Mouse (Mus musculus) C2C12 (cell line): ENCODE results near the gene Syne2. TPM values are rescaled to one million over a fixed set of nuclear protein-coding genes. Genes with fewer than 3 reads are reported as not detected.

Experiments used
- H3K27me3 ChIP-seq: one replicate; pipeline ENCODE4 v1.6.1; 2011; ENCODE audit not compliant: control insufficient read depth, insufficient read depth, insufficient read length
- H3K36me3 ChIP-seq: one replicate; pipeline ENCODE4 v1.6.1; 2011; ENCODE audit not compliant: control insufficient read depth, insufficient read depth
- H3K4me3 ChIP-seq: one replicate; pipeline ENCODE4 v1.5.1; 2011; ENCODE audit warnings: mild to moderate bottlenecking, control low read depth; ENCODE audit not compliant: poor library complexity, insufficient read depth, severe bottlenecking
- H3K79me2 ChIP-seq: one replicate; pipeline ENCODE4 v1.6.1; 2011; ENCODE audit not compliant: control insufficient read depth, insufficient read depth
- H3K79me3 ChIP-seq: one replicate; pipeline ENCODE4 v1.6.1; 2011; ENCODE audit warnings: low read depth, control low read depth
- H3ac ChIP-seq: one replicate; pipeline ENCODE3; 2011; ENCODE audit warnings: low read depth; ENCODE audit not compliant: control insufficient read depth, insufficient read length
- CEBPB ChIP-seq: IDR thresholded peaks from one replicate; pipeline ENCODE4 v1.6.1; 2011; ENCODE audit warnings: low read depth, mild to moderate bottlenecking, control low read depth, moderate library complexity
- CTCF ChIP-seq: IDR thresholded peaks from one replicate; pipeline ENCODE4 v1.5.1; 2011; ENCODE audit not compliant: control insufficient read depth, insufficient read depth, insufficient read length
- FOSL1 ChIP-seq: IDR thresholded peaks from one replicate; pipeline ENCODE4 v1.8.0; 2011; ENCODE audit warnings: mild to moderate bottlenecking, low read length; ENCODE audit not compliant: poor library complexity, insufficient read depth, severe bottlenecking
- MAX ChIP-seq: IDR thresholded peaks from one replicate; pipeline ENCODE4 v1.6.1; 2011; ENCODE audit warnings: mild to moderate bottlenecking, control low read depth
- MYOD1 ChIP-seq: IDR thresholded peaks from one replicate; pipeline ENCODE4 v1.6.1; 2011; ENCODE audit warnings: low read depth; ENCODE audit not compliant: control insufficient read depth, insufficient read length
- MYOG ChIP-seq: IDR thresholded peaks from one replicate; pipeline ENCODE4 v1.6.1; 2011; ENCODE audit not compliant: control insufficient read depth, insufficient read length; ENCODE audit errors: extremely low read depth
- USF1 ChIP-seq: IDR thresholded peaks from one replicate; pipeline ENCODE4 v1.6.1; 2011; ENCODE audit warnings: low read depth, mild to moderate bottlenecking, control low read depth, moderate library complexity
- polyA plus RNA-seq: library from polyadenylated mRNA; unstranded; fragments of >200 nt; fragmentation: generic; extraction: Trizol; gene quantifications from one replicate; pipeline ENCODE4 v1.2.1, GENCODE M21; 2012; ENCODE audit warnings: missing spikeins

Syne2 gene
- polyA plus RNA-seq, 1 experiment: 5.3 TPM

DNA sequence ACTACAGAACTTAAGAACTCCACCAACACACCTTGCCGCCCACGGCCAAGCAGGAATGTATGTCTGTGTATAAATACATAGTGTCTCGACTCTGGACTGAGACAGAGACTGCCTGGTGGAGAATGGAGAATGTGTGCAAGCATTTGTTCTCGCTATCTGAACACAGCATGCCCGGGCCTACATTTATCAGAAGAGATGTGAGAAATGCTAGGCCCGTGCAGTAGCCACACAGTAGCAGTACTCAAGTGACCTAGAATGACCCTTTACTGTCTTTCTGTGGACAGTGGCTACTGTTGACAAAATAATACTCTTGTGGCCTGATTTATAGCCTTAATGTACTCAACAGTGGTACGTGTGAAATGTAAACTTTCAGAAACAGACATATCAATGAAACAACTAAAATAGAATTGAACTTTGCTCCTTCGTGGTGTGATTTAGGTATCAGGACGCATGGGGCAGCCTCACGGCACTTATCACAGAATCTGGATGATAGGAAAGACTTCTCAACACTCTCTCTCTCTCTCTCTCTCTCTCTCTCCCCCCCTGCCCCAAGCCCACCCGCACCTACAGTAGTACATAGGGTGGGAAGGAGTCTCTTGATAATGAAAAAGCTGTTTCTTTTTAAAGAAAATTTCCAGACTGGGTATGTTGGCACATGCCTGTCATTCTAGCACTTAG lies 275.0 kb downstream of the Syne2 start:
- peaks cover 3% of the 10 kb centered on the region for H3K36me3 ChIP-seq
- no peaks in the 10 kb centered on the region for H3K79me3 ChIP-seq
- H3K27me3 ChIP-seq: no peaks in the 10 kb centered on the region
- H3K4me3 ChIP-seq: no peak overlapping the region
- H3K79me2 ChIP-seq: no peaks in the 10 kb centered on the region
- H3ac ChIP-seq: no peak overlapping the region
- no peak for TF ChIP-seq MAX
- no peak for TF ChIP-seq CEBPB
- no peak for TF ChIP-seq MYOG

DNA sequence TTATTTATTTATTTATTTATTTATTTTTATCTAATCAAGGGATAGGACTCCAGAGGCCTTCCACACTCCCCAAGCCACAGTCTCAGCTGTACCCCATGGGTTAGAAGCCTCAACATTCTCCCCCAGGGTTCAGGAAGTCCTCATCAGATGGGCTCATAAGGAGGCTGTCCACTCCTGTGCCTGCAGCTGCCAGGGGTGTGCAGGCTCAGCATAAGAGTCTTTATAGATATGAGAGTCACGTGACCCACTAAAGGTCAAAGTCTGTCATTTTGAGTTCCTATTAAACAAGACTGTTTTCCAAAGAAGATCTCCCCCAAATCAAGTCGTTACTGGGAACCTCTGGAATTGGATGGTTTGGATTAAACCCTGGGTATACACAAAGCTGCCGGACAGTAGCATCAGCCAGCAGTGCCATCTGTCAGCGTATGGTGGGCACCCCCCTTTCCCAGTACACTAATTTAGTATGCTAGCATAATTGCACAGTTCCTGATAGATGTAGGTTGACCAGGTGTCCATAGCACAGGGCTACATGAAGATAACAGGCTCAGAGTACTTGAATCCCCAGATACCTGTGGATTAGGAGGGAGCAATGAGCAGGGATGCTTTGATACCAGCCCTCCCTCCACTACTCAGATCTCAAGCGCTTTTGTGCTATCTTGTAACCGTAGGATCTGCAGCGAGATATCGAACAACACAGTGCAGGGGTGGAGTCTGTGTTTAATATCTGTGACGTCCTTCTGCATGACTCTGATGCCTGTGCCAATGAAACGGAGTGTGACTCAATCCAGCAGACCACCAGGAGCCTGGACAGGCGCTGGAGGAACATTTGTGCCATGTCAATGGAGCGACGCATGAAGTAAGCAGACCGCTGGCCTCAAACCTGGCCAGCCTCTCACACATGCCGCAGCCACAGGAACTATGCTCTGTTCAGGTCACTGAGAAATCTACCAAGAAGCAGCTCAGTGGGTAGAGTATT lies 276.0 kb downstream of the Syne2 start:
- H3K79me3 ChIP-seq: no peaks in the 10 kb centered on the region
- H3K4me3 ChIP-seq: no peak overlapping the region
- TF ChIP-seq USF1 (peak; percentile 2), CEBPB (no peak)
- H3K36me3 ChIP-seq: peaks cover 7% of the 10 kb centered on the region
- H3K27me3 ChIP-seq: no peaks in the 10 kb centered on the region
- no peak overlapping the region for H3ac ChIP-seq
- no peaks in the 10 kb centered on the region for H3K79me2 ChIP-seq

DNA sequence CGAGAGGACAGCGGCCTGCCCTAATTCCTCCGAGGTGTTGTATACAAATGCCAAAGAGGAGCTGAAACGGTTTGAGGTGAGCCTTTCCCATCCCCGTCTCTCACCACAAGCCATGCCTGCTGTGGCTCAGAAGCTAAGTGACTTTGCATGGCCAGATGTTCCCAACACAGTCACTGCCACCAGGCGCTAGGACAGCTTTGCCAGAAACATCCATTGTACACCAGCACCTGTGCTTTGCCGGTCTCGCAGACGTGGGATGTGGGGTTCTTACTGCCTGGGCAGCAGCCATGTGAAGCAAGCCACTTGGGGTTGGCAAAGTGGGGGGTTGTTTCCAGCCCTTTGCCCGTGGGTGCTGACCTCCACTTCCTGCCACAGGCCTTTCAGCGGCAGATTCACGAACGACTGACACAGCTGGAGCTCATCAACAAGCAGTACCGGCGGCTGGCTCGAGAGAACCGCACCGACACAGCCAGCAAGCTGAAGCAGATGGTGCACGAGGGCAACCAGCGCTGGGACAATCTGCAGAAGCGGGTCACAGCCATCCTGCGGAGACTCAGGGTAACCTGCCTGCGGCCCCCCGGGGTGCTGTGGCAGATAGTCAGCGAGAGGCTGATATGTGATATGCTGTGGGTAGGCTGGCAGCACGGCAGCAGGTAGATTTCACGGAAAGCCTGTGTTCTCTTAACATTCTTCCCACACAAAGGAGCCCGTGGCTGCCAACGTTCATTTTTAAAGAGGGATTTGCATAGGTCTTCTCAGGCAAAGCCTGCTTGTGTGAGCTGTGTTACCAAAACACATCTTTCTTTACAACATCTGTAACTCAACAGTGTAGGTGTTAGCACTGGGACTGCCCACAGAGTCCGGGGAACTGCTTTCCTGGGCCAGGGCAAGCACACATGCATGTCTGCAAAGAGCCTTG lies 277.4 kb downstream of the Syne2 start:
- TF ChIP-seq CEBPB (no peak), CTCF (no peak), FOSL1 (no peak), USF1 (no peak), MYOG (no peak), MYOD1 (no peak), MAX (no peak)
- H3K79me3 ChIP-seq: no peaks in the 10 kb centered on the region
- no peaks in the 10 kb centered on the region for H3K79me2 ChIP-seq
- no peak overlapping the region for H3K4me3 ChIP-seq
- H3K27me3 ChIP-seq: no peaks in the 10 kb centered on the region
- H3ac ChIP-seq: no peak overlapping the region
- H3K36me3 ChIP-seq: peaks cover 7% of the 10 kb centered on the region

- H3K79me3 ChIP-seq: no peaks in the 10 kb centered on the region
- H3K4me3 ChIP-seq: no peak overlapping the region
- H3K27me3 ChIP-seq: no peaks in the 10 kb centered on the region
- TF ChIP-seq MYOD1: peak; percentile 32
- no peak for TF ChIP-seq MYOG
- peaks cover 10% of the 10 kb centered on the region for H3K36me3 ChIP-seq
- H3ac ChIP-seq: no peak overlapping the region
- no peaks in the 10 kb centered on the region for H3K79me2 ChIP-seq
Observed at GRCm38 (mm10) chr12:76102621-76103020, 284.7 kb downstream of the Syne2 start.

DNA sequence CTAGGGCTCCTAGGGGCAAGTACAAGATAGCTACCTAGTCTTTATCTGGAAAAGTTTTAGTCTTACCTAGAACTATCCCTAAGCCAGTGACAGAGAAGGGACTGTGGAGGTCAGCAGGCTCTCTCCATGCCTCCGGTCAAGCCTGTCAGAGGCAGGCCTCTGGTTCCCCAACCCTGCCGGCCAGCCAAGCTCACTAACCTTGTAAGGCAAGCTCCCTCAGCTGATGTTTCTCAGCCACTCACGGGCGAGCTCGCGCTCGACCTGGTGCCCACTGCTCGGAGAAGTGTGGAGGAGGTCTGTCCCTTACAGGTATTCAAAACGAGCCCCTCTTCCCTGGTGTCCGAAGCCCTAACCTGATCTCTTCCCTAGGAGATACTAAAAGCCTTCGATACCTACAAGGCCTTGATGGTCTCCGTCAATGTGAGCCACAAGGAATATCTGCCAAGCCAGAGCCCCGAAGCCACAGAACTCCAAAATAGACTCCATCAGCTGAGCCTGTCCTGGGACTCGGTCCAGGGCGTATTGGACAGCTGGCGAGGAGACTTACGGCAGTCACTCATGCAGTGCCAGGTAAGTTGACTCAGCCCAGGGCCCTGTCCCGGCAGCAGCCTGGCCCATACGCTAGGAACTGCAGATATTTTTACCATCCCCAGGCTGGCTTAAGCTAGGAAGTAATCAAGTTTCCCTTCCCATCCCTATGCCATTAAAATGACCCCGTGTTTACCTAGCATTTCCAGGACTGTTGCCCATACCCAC lies 286.8 kb downstream of the Syne2 start:
- Histone ChIP-seq H3K79me2 (no peaks in the 10 kb centered on the region), H3K4me3 (no peak overlapping the region), H3K27me3 (no peaks in the 10 kb centered on the region), H3K36me3 (peaks cover 3% of the 10 kb centered on the region), H3K79me3 (no peaks in the 10 kb centered on the region), H3ac (no peak overlapping the region)
- TF ChIP-seq CTCF (no peak), CEBPB (no peak), MYOD1 (no peak), MYOG (no peak)
